Mouse (Mus musculus): Measurements from ENCODE around the gene Slc5a1. TPM values are rescaled to one million over a fixed set of nuclear protein-coding genes. Genes with fewer than 3 reads are reported as not detected.

Gene Slc5a1
- total and polyA plus RNA-seq, 3 experiments, result 0.20 to 0.47 (median 0.31) TPM

DNA sequence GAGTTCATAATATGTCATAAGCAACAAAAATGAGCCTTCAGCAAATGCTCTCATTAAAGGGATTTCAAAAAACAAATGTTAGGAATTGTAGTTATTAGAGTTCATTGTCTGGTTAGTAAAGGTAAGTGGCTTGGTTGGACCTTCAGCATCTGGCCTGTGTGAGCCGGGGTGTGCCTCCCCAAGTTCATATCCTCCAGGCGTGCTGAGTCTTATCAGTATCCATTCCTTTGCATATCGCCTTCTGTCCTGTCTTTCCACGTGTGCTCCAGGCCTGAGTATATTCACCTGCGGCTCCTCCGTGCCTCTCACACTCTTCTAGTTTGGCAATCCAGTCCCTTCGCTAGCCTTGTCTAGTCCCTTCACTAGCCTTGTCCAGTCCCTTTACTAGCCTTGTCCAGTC lies 102.3 kb downstream of the Slc5a1 start:
- DNase-seq, result no peak
- Histone ChIP-seq H3K4me1 (ENCODE audit: control insufficient read depth, insufficient read depth, low read length) (peaks cover 2% of the 10 kb centered on the region), H3K36me3 (ENCODE audit: control insufficient read depth, insufficient read depth, low read length) (no peaks in the 10 kb centered on the region), H3K27me3 (ENCODE audit: control insufficient read depth, insufficient read depth, low read length) (no peaks in the 10 kb centered on the region; the same call in 1 of the 2 replicates), H3K4me3 (no peak overlapping the region), H3K27ac (no peak overlapping the region), H3K9ac (ENCODE audit: low read depth, low read length) (no peak overlapping the region), H3K79me2 (replicated peaks; ENCODE audit: control insufficient read depth, insufficient read depth, low read length) (no peaks in the 10 kb centered on the region)
- WGBS, result 77% methylated on average over 7 of the region's 7 CpGs
- intact Hi-C loops (cut with DNase I), result loop anchor here (10.0 kb wide), 1 partner anchor 378 kb away; no protein-coding TSS in a partner anchor
- TF ChIP-seq CTCF (IDR thresholded peaks at IDR 0.05) (no peak), EP300 (IDR thresholded peaks at IDR 0.05; ENCODE audit: insufficient read depth, low read depth, low read length) (no peak), POLR2A (IDR thresholded peaks at IDR 0.05; ENCODE audit: insufficient read depth, low read depth, low read length) (no peak)

DNA sequence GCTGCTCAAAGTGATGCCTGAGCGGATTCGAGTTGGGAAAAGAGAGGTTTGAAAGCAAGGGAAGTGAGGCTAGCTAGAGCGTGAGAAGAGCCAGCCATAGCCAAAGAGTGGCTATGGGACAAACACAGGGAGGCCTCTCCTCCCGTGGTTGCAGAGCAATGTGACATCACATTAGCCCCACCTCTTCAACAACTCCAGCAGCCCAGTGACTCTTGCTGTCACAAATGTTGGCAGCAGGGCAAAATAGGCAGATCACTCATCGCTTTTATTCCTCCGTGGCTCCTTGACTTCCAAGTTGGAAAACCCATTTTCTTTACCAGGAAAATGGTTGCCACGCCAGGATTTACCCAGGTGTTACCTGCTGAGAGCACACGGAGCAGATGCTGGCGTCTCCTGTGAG lies 103.1 kb downstream of the Slc5a1 start:
- no peaks in the 10 kb centered on the region for H3K79me2 ChIP-seq (replicated peaks; ENCODE audit: control insufficient read depth, insufficient read depth, low read length)
- no peak overlapping the region for H3K4me3 ChIP-seq
- H3K9ac ChIP-seq (ENCODE audit: low read depth, low read length), result no peak overlapping the region
- H3K27ac ChIP-seq, result no peak overlapping the region
- intact Hi-C loops (cut with DNase I), result loop anchor here (10.0 kb wide), 1 partner anchor 378 kb away; no protein-coding TSS in a partner anchor
- TF ChIP-seq POLR2A (IDR thresholded peaks at IDR 0.05; ENCODE audit: insufficient read depth, low read depth, low read length) (no peak), CTCF (IDR thresholded peaks at IDR 0.05) (no peak), EP300 (IDR thresholded peaks at IDR 0.05; ENCODE audit: insufficient read depth, low read depth, low read length) (no peak)
- no peaks in the 10 kb centered on the region for H3K36me3 ChIP-seq (ENCODE audit: control insufficient read depth, insufficient read depth, low read length)
- DNase-seq, result no peak
- peaks cover 2% of the 10 kb centered on the region for H3K4me1 ChIP-seq (ENCODE audit: control insufficient read depth, insufficient read depth, low read length)
- WGBS, result 48% methylated on average over 9 of the region's 9 CpGs
- no peaks in the 10 kb centered on the region for H3K27me3 ChIP-seq (ENCODE audit: control insufficient read depth, insufficient read depth, low read length)

DNA sequence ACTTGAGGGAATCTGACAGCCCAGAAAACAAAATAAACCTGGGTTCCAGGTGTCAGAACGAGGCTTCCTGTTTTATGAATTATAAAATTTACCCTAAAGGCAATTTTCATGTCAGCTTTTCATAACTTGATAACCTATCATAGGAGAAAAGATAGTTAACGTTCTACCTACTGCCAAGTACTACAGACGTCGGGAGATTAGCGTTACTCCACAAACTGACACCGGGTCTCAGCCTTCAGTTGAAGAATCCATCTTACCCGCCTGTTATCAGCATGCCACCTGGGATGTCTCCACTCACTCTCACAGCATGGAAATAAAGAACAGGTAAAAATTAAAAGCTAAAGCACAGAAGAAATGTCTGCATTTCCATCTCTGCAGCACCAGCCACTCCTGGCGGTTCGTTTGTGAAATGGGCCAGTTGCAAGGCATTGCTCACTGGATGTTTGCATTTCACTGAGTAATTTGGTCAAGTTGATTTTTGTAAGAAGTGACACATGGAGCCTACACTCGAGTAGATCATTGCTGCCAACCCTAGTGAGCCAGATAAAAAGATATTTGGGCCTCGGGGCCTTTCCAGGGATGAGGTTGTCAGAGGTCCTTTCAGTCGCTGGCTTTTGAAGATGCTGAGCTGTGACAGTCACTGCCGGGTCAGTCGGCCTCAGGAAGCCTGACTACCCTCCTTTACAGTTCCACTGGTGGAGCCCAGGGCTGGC lies 104.7 kb downstream of the Slc5a1 start:
- TF ChIP-seq POLR2A (IDR thresholded peaks at IDR 0.05; ENCODE audit: insufficient read depth, low read depth, low read length) (no peak), EP300 (IDR thresholded peaks at IDR 0.05; ENCODE audit: insufficient read depth, low read depth, low read length) (no peak), CTCF (IDR thresholded peaks at IDR 0.05) (no peak)

DNA sequence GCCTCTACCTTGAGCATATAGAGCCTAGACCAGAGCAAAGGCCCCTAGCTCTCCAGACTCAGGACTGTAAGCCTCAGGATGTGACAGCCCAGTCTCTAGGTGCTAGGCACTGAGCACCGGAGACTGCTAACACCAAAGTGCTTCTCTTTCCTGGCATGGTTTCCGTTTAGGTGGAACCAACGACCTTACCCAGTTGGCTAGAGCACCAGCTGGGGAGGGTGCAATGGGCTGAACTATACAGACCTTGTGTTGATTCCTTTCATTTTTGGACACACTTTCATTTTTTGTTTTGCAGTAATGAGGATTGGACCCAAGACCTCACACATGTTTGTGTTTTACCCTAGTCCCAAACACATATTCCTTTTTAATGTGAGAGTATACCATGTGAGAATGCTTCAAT lies 106.5 kb downstream of the Slc5a1 start:
- no peaks in the 10 kb centered on the region for H3K36me3 ChIP-seq (ENCODE audit: control insufficient read depth, insufficient read depth, low read length)
- DNase-seq, result no peak
- H3K4me3 ChIP-seq, result no peak overlapping the region
- peaks cover 2% of the 10 kb centered on the region for H3K4me1 ChIP-seq (ENCODE audit: control insufficient read depth, insufficient read depth, low read length)
- intact Hi-C loops (cut with DNase I), result no loop called here
- no peak overlapping the region for H3K27ac ChIP-seq
- no peak overlapping the region for H3K9ac ChIP-seq (ENCODE audit: low read depth, low read length)
- no peaks in the 10 kb centered on the region for H3K79me2 ChIP-seq (replicated peaks; ENCODE audit: control insufficient read depth, insufficient read depth, low read length)
- WGBS, result 61% methylated on average over 3 of the region's 3 CpGs
- TF ChIP-seq EP300 (IDR thresholded peaks at IDR 0.05; ENCODE audit: insufficient read depth, low read depth, low read length), result no peak
- TF ChIP-seq CTCF (IDR thresholded peaks at IDR 0.05), result no peak
- TF ChIP-seq POLR2A (IDR thresholded peaks at IDR 0.05; ENCODE audit: insufficient read depth, low read depth, low read length), result no peak
- no peaks in the 10 kb centered on the region for H3K27me3 ChIP-seq (ENCODE audit: control insufficient read depth, insufficient read depth, low read length)

More for the DNA sequence above, 104.7 kb downstream of the Slc5a1 start:
- Histone ChIP-seq H3K27ac (no peak overlapping the region), H3K4me1 (ENCODE audit: control insufficient read depth, insufficient read depth, low read length) (peaks cover 2% of the 10 kb centered on the region), H3K36me3 (ENCODE audit: control insufficient read depth, insufficient read depth, low read length) (no peaks in the 10 kb centered on the region), H3K79me2 (replicated peaks; ENCODE audit: control insufficient read depth, insufficient read depth, low read length) (no peaks in the 10 kb centered on the region), H3K4me3 (no peak overlapping the region), H3K9ac (ENCODE audit: low read depth, low read length) (no peak overlapping the region), H3K27me3 (ENCODE audit: control insufficient read depth, insufficient read depth, low read length) (no peaks in the 10 kb centered on the region)
- intact Hi-C loops (cut with DNase I), result loop anchor here (10.0 kb wide), 1 partner anchor 376 kb away; no protein-coding TSS in a partner anchor
- no peak for DNase-seq
- 61% methylated on average over 14 of the region's 14 CpGs for WGBS

DNA sequence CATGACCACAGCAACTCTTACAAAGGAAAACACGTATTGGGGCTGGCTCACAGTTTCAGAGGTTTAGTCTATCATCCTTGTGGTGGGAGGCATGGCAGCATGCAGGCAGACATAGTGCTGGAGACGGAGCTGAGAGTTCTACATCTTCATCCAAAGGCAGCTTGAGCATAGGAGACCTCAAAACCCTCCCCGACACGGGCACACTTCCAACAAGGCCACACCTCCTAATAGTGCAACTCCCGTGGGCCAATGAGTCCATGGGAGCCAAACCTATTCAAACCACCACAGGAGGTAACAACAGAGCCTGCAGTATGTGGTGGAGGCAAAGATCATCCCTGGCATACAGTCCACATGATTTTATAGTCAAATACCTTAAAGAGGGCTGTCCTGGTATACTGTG lies 107.2 kb downstream of the Slc5a1 start:
- Histone ChIP-seq H3K27ac (no peak overlapping the region), H3K4me1 (ENCODE audit: control insufficient read depth, insufficient read depth, low read length) (peaks cover 2% of the 10 kb centered on the region), H3K27me3 (ENCODE audit: control insufficient read depth, insufficient read depth, low read length) (no peaks in the 10 kb centered on the region), H3K9ac (ENCODE audit: low read depth, low read length) (no peak overlapping the region), H3K4me3 (no peak overlapping the region), H3K36me3 (ENCODE audit: control insufficient read depth, insufficient read depth, low read length) (no peaks in the 10 kb centered on the region), H3K79me2 (replicated peaks; ENCODE audit: control insufficient read depth, insufficient read depth, low read length) (no peaks in the 10 kb centered on the region)
- 75% methylated on average over 5 of the region's 5 CpGs for WGBS
- no peak for DNase-seq
- TF ChIP-seq CTCF (IDR thresholded peaks at IDR 0.05) (no peak), EP300 (IDR thresholded peaks at IDR 0.05; ENCODE audit: insufficient read depth, low read depth, low read length) (no peak), POLR2A (IDR thresholded peaks at IDR 0.05; ENCODE audit: insufficient read depth, low read depth, low read length) (no peak)
- intact Hi-C loops (cut with DNase I), result no loop called here

Other genes starting within 250 kb of the Slc5a1 start
- 1 to 10 TPM; 6.0 to 6.3 TPM for gene Prr14l, start 250.0 kb upstream of the Slc5a1 start, total RNA-seq (2021)
- 3.4 and 4.0 TPM in 2 replicates for gene Prr14l, start 250.0 kb upstream of the Slc5a1 start, polyA plus RNA-seq (2012; rRNA removed)
- 10 to 100 TPM; 17.5 to 22.3 TPM for gene Depdc5, start 240.5 kb upstream of the Slc5a1 start, total RNA-seq (2021)
- 7.6 and 15.1 TPM in 2 replicates for gene Depdc5, start 240.5 kb upstream of the Slc5a1 start, polyA plus RNA-seq (2012; rRNA removed)
- gene Ywhah, start 85.4 kb upstream of the Slc5a1 start, total RNA-seq (2021), result 100 to 1,000 TPM in 1 of 2 experiments, 10 to 100 TPM in 1; 75.4 to 106 TPM
- 82.2 and 114 TPM in 2 replicates for gene Ywhah, start 85.4 kb upstream of the Slc5a1 start, polyA plus RNA-seq (2012; rRNA removed)
- 10 to 100 TPM in 1 of 2 experiments, 1 to 10 TPM in 1; 2.6 to 13.7 TPM for gene Spon2, start 114.2 kb downstream of the Slc5a1 start, total RNA-seq (2021)
- 13.8 and 28.5 TPM in 2 replicates for gene Spon2, start 114.2 kb downstream of the Slc5a1 start, polyA plus RNA-seq (2012; rRNA removed)
- 100 to 1,000 TPM; 213 to 227 TPM for gene Ctbp1, start 170.8 kb downstream of the Slc5a1 start, total RNA-seq (2021)
- gene Ctbp1, start 170.8 kb downstream of the Slc5a1 start, polyA plus RNA-seq (2012; rRNA removed), result 175 and 178 TPM in 2 replicates
- gene Maea, start 231.3 kb downstream of the Slc5a1 start, total RNA-seq (2021), result 10 to 100 TPM; 79.2 to 81.7 TPM
- gene Maea, start 231.3 kb downstream of the Slc5a1 start, polyA plus RNA-seq (2012; rRNA removed), result 86.7 and 111 TPM in 2 replicates